Mouse (Mus musculus): ENCODE measurements around the gene Nkx2-3. TPM values are rescaled to one million over a fixed set of nuclear protein-coding genes. Genes with fewer than 3 reads are reported as not detected.

Gene Nkx2-3
- total RNA-seq, 2 experiments from 2014 or later, result not detected

DNA sequence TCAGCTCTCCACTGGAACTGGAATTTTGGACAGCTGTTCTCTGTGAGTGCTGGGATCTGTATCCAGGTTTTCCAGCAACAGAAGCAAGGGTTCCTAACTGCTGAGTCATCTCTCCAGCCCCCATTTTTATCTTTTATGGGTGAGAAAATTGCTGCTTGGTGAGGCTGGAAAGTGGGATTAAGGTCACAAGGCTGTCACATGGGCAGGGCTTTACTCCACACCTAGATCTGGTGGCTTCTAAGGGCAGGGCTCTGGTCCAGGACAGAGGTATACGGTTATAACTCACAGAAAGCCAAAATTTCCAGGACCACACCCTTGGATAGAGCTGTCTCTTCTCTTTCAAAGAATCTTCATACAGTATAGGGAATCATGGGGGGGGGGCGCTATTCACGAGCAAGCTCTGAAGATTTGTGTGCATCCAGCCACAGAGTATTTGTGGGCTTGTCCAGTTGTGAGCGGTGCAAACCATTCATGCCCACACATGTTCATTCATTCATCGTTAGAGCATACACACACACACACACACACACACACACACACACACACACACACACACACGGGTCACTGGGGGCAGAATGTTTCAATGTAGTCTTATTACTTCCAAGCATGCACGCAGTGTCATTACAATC is 7.5 kb upstream of the Nkx2-3 start:
- intact Hi-C loops (cut with DNase I), result no loop called here
- no peak for DNase-seq

GRCm38 (mm10) chr19:43605666-43606551 is 6.2 kb upstream of the Nkx2-3 start:
- no peak for DNase-seq
- intact Hi-C loops (cut with DNase I), result no loop called here

DNA sequence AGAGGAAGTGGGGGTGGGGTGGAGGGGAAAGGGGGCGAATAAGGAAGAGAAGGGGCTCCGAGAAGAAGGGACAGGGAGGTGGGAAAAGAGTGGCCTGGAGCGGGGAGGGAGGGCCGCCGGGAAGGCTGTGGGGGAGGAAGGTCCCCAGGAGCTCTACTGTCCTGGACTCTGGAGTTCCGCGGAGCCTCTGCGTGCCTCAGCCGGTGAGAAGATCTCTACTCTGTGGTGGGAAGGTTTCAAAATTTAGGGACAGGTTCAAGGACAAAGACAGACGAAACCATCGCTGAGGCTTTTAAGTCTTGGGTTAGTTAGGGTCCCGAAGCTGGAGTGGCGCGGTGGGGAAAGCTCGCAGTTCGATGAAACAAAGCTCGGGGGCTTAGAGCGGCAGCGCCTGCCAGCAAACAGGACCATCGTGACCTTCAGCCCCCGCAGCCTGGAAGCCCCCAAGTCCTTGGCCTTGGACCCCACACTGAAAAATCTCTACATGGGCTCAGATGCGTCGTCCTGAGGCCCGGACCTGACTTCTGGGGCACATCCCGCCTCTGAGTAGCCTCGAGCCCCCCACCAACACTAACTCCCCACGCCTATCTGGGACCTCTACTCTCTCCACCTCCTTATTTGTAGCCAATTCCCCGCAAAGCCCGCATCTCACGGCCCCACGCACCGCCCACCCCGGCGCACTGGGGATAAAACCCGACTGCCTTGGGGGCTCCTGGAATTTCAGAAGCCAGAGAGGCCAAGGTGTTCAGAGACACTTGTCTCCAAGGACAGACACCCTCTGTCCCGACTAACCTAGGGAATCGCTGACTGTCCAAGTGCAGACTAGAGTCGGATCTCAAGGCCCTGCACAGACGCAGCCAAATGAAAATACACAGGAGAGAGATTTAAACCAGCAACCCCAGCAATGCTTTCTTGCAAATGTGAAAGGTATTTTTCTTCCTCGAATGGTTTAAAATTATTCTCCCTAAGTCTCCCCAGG is 5.3 kb upstream of the Nkx2-3 start:
- no peak for DNase-seq
- intact Hi-C loops (cut with DNase I), result no loop called here

DNA sequence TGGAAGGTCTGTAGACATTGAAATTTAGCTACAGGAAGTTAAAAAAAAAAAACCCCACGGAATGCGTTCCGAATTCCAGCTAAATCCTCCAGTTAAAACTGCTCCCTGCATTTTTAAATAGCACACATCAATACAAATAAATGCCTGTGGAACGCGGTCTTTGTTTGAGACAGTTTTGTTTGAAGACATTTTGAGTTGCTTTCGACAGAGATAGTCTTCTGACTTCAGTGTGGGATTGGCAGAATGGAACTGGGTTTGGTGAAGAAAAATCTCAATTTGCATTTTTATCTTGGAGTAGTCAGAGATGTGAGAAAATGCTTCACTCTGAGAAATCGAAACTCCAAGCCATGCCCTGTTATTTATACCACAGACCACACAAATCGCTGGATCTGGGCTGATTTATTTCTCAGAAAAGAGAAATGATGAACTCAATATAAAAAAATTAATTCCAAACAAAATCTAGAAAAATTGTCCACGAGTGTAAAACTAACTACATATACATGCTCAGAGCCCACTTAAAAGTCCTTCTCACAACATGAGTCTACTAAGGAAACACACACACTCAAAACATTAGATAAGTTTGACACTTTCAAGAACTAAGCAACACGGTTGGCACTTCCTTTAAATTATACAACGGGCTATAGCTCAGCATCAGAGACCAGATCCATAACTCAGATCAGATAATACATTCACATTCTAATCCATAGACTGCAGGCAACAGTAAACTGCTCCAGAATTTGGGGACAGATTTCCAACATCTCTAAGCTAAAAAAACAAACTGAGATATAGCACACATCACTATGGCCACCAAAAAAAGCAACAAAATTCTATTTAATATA is 4.1 kb upstream of the Nkx2-3 start:
- no peak for DNase-seq
- intact Hi-C loops (cut with DNase I), result no loop called here

DNA sequence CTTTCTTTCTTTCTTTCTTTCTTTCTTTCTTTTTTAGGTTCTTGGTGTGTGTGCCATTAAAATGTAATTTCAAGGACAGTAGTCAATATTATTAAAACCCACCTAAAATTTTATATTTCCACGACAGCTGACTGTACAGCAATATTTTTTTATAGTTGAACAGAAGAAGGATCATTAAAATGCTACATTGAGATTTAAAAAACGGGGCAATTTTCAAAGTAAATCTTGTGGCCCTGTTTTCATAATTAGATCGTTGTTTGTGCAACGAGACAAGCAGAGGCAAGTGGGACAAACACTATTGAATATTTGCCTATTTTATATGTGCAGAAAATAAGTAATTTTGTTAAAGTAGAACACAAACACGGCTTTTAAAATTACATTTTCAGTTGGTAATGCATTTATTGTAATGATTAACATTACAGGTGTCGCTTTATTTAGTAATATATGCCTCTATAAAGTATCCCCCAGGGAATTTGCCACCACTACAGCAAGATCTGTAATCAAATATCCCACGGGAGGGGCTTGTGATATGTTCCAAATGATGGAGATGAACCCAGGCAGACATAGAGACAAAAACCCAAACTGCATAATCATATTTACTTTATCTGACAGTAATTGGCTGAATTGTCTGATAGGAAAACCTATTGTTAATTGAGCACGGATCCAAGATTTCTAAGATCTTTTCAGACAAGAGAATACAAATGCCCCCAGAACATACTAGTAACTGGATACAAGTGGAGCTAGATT is 3.2 kb upstream of the Nkx2-3 start:
- DNase-seq, result no peak
- intact Hi-C loops (cut with DNase I), result no loop called here

GRCm38 (mm10) chr19:43609458-43610330 is 2.4 kb upstream of the Nkx2-3 start:
- intact Hi-C loops (cut with DNase I), result no loop called here
- DNase-seq, result no peak

DNA sequence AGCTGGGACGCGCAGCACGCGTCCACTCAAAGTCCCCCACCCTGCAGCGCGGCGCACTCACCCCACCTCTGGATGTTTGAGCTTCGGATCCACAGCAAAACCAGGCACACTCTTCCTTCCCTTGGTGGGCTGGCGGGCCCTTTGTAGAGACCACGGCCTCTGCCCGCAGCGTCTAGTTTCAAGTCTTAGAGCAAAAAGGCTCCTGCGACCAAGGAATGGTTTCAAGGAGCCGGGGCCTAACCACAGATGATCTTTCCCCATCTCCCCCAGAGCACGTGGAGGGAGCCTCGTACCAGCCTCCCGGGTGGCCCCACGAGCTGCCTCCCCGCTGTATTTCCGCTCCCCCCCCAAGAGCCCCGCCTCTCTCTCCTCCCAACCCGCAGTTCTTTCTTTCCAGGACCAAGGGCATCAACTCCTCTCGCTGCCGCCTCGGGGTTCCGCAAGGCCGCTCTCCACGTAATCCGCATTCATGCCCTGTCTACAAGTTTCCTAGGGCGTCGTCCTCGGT is 1.7 kb upstream of the Nkx2-3 start:
- no peak for DNase-seq
- intact Hi-C loops (cut with DNase I), result no loop called here

- intact Hi-C loops (cut with DNase I), result no loop called here
- DNase-seq, result no peak
These were observed 1.0 kb upstream of the Nkx2-3 start for GRCm38 (mm10) chr19:43611110-43611509.

GRCm38 (mm10) chr19:43611561-43611960 is 564 bp upstream of the Nkx2-3 start:
- DNase-seq, result no peak
- intact Hi-C loops (cut with DNase I), result no loop called here

DNA sequence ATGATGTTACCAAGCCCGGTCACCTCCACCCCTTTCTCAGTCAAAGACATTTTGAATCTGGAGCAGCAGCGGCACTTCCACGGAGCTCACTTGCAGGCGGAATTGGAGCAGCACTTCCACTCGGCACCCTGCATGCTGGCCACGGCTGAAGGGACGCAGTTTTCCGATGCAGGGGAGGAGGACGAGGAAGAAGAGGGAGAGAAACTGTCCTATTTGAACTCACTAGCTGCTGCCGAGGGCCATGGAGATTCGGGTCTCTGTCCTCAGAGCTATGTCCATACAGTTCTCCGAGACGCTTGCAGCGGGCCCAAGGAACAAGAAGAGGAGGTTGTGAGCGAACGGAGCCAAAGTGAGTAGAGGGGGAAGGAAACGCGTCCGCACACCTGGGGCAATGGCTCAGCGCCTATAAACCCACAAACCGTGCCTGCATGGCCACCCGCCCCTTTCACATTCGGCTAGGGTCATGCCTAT is 411 bp downstream of the Nkx2-3 start:
- no peak for DNase-seq
- intact Hi-C loops (cut with DNase I), result no loop called here

- intact Hi-C loops (cut with DNase I), result no loop called here
- DNase-seq, result no peak
These were observed 1.4 kb downstream of the Nkx2-3 start for GRCm38 (mm10) chr19:43613293-43614130.

DNA sequence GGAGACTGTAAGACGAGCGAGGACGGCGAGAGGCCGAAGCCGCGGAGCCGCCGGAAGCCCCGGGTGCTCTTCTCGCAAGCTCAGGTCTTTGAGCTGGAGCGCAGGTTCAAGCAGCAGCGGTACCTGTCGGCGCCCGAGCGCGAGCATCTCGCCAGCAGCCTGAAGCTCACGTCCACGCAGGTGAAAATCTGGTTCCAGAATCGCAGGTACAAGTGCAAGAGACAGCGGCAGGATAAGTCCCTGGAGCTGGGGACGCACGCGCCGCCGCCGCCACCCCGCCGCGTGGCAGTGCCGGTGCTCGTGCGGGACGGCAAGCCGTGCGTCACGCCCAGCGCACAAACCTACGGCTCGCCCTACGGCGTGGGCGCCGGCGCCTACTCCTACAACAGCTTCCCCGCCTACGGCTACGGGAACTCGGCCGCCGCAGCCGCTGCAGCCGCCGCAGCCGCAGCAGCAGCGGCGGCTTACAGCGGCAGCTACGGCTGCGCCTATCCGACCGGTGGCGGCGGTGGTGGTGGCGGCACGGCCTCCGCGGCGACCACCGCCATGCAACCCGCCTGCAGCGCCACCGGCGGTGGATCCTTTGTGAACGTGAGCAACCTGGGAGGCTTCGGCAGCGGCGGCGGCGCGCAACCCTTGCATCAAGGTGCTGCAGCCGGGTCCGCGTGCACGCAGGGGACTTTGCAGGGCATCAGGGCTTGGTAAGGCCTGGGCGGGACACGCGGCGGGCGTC is 2.4 kb downstream of the Nkx2-3 start:
- intact Hi-C loops (cut with DNase I), result no loop called here
- DNase-seq, result no peak

DNA sequence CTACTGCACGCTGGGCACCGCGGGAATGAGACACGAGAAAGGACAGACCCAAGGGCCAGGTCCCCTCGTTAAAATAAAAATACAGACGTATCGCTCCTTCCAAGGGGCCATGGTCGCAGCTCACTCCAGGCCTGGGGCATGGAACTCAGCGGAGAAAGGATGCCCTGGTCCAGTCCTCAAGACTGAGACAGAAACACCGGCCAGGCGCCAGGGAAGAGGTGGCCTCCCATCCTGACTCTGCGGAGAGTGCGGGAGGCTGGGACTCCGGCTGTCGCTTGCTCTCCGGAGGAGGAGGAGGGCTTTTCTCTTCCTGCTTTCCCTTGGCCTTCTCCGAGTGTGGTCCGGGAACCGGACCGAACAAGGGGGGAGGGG is 2.9 kb downstream of the Nkx2-3 start:
- intact Hi-C loops (cut with DNase I), result no loop called here
- DNase-seq, result no peak

GRCm38 (mm10) chr19:43615571-43616414 is 3.7 kb downstream of the Nkx2-3 start:
- no peak for DNase-seq
- intact Hi-C loops (cut with DNase I), result no loop called here

GRCm38 (mm10) chr19:43616415-43616861 is 4.3 kb downstream of the Nkx2-3 start:
- no peak for DNase-seq
- intact Hi-C loops (cut with DNase I), result no loop called here
